14 mouse cellular contexts compared by ENCODE assay signal in the genomic region with DNA sequence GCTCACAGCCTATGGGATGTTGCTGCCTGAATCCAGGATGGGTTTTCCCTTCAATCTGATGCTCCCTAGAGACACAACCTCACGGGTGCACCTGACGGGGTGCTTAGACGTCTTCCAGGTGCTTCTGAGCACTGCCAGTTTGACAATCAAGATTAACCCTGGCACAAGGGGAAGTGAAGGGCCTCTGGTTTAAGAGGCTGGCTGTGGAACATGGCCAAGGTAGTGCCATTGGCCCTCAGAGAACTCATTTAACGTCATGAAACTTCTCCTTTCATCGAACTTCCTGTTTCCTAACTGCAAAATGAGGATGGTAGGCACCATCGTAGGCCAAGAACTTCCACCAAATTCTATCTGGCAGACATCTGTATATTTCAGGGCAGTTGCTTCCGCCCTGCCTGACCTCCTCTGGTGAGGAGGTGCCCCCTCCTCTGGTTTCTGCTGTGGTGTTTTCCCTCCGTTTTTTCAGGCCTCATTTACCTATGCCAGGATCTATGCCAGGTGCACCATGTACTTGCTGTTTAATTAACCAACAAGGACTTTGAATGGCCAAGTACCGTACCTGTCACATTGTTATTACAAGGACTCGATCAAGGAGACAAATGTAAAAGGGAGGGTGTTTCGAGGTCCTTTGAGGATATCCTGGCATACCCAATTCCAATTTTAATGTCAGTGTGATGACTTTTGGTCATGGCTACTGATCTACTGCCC. TPM values are rescaled to one million over a fixed set of nuclear protein-coding genes. Genes with fewer than 3 reads are reported as not detected.
DNase-seq lines count a peak whose midpoint lies in the region; ATAC-seq and TF ChIP-seq lines count a peak whose summit lies in the region.
"Had no signal": no experiment of that assay in that cellular context is flagged by ENCODE, and none has a peak within 500 bp of the region (broad histone marks: within the 10 kb centered on the region; RNA-seq: fewer than 3 reads in every experiment).

No protein-coding gene starts in this region.

- H3K9ac ChIP-seq in lung, postnatal 0 days (replicated peaks; ENCODE audit: low read depth) = no peak overlapping the region
- H3K9ac ChIP-seq: forebrain, embryonic 13.5 days; stomach, embryonic 15.5 days had no signal

- no peak overlapping the region for H3K4me3 ChIP-seq in lung, postnatal 0 days (ENCODE audit: low read depth, low read length)
- H3K4me3 ChIP-seq in left cerebral cortex, adult 2 months = no peak overlapping the region
- H3K4me3 ChIP-seq: forebrain, embryonic 13.5 days; stomach, embryonic 15.5 days had no signal

- WGBS in lung, postnatal 0 days = 61% methylated on average over 11 of the region's 11 CpGs

- TF ChIP-seq EP300 in lung, postnatal 0 days (IDR thresholded peaks at IDR 0.05) = no peak

- peak; percentile 94 for DNase-seq in heart, adult 11 months
- no peak for DNase-seq in heart, postnatal 25 days (ENCODE audit: low spot score)
- DNase-seq in spleen, postnatal 36 days (ENCODE audit: low spot score in 2 of 2) = peak; percentile 23 to 52
- no peak for DNase-seq in spleen, postnatal 10 days (ENCODE audit: low spot score in 2 of 2)
- peak; percentile 73 for DNase-seq in lung, postnatal 0 days (ENCODE audit: low spot score)
- peak; percentile 34 for DNase-seq in skeletal muscle tissue, adult 2 months (ENCODE audit: low read depth, low spot score)
- DNase-seq in left cerebral cortex, adult 2 months (ENCODE audit: extremely low spot score in 1 of 2, low spot score in 2 of 2) = no peak
- no peak for DNase-seq in cerebellum, adult 9-10 months
- DNase-seq: adrenal gland, adult 8-10 months; cerebellum, adult 2 months; left cerebral cortex, postnatal 4 days had no signal

- peak; percentile 57 for ATAC-seq in lung, postnatal 0 days
- ATAC-seq: forebrain, embryonic 13.5 days; Patski had no signal

- no peak for TF ChIP-seq CTCF in lung, postnatal 0 days (IDR thresholded peaks at IDR 0.05)
- TF ChIP-seq CTCF in left cerebral cortex, adult 2 months (IDR thresholded peaks at IDR 0.05) = no peak

- H3K27me3 ChIP-seq in lung, postnatal 0 days (replicated peaks; ENCODE audit: insufficient read depth, low read length) = no peaks in the 10 kb centered on the region
- H3K27me3 ChIP-seq: forebrain, embryonic 13.5 days; Patski; stomach, embryonic 15.5 days had no signal

- H3K27ac ChIP-seq in lung, postnatal 0 days (ENCODE audit: low read length) = no peak overlapping the region
- no peak overlapping the region for H3K27ac ChIP-seq in left cerebral cortex, adult 2 months
- H3K27ac ChIP-seq: forebrain, embryonic 13.5 days had no signal

- no peaks in the 10 kb centered on the region for H3K36me3 ChIP-seq in lung, postnatal 0 days (ENCODE audit: insufficient read depth, low read length)
- H3K36me3 ChIP-seq: stomach, embryonic 15.5 days had no signal

- no peak overlapping the region for H3K4me2 ChIP-seq in lung, postnatal 0 days (replicated peaks; ENCODE audit: low read depth, low read length)
- H3K4me2 ChIP-seq: forebrain, embryonic 13.5 days; stomach, embryonic 15.5 days had no signal

- no peaks in the 10 kb centered on the region for H3K9me3 ChIP-seq in lung, postnatal 0 days (ENCODE audit: low read length)
- H3K9me3 ChIP-seq: forebrain, embryonic 13.5 days; stomach, embryonic 15.5 days had no signal

- H3K4me1 ChIP-seq in lung, postnatal 0 days (ENCODE audit: insufficient read depth, low read depth, low read length) = peaks cover 4% of the 10 kb centered on the region; the same call in 1 of the 2 replicates

- intact Hi-C loops in heart, postnatal 25 days (cut with DNase I) = no loop called here
- intact Hi-C loops in left cerebral cortex, adult 2 months (cut with DNase I) = no loop called here

RNA-seq across cellular contexts. Expression of a gene that starts 29.7 kb away (rescaled TPM):
- total RNA-seq in heart, postnatal 25 days (2021) = 10 to 100 TPM; 11.4 to 13.0 TPM
- polyA plus RNA-seq in lung, postnatal 0 days (2015; fragmentation: Nextera tagmentation; extraction: Ambion mirVana) = 5.5 and 6.2 TPM in 2 replicates
- 10 to 100 TPM; 18.7 to 19.3 TPM for total RNA-seq in left cerebral cortex, adult 2 months (2021)

Comparison
In these comparisons a context has a peak if more than half of its experiments do, and no peak if none do; other contexts are left out.
1. DNase-seq: peak in heart, adult 11 months (single experiment), spleen, postnatal 36 days (2 of 2), lung, postnatal 0 days (single experiment) and skeletal muscle tissue, adult 2 months (single experiment); none in heart, postnatal 25 days (single experiment), spleen, postnatal 10 days (0 of 2), left cerebral cortex, adult 2 months (0 of 2) and cerebellum, adult 9-10 months (single experiment).